Mouse (Mus musculus): Measurements from ENCODE around the gene Fndc4. TPM values are rescaled to one million over a fixed set of nuclear protein-coding genes. Genes with fewer than 3 reads are reported as not detected.

Fndc4 gene
- polyA plus RNA-seq (2014; fragmentation: Nextera tagmentation; extraction: Ambion mirVana) = 42.8 and 55.6 TPM in 2 replicates

DNA sequence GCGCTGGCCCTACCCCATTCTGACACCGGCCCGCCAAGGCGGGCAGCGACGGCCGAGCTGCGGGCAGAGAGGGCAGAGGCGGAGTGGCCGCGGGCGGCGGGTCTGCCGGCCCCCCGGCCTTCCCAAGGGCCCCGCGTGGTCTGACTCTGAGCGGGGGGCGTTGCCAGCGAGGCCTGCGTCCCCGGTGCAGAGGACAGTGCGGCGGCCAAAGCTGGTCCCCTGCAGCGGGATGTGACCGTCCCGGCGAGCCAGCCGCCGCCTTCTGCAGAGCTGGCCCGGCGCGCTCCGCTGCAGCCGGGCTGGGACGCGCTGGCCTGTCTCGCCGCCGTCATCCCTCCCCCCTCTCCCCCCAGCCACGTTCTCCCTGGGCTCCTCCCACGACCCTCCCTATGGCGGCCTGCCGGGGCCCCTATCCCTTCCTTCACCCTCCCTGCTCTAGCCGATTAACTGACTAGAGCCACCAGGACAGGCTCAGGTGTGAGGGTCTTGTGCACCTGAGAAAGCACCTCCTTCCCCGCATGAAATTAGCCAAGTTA is at the start of gene Fndc4:
Gene Fndc4, minus strand, starts transcription at position 475 of the 536 bp plus-strand sequence.
- peak; percentile 58 for ATAC-seq (ENCODE audit: low FRiP score, low TSS enrichment)
- under 1% methylated on average over 24 of the region's 46 CpGs for WGBS
- Histone ChIP-seq H3K27ac (ENCODE audit: low read depth, low read length) (no peak within 1 kb of the TSS; the same call in 1 of the 2 replicates), H3K36me3 (ENCODE audit: control insufficient read depth, insufficient read depth, low read length) (peaks cover 3% of the 10 kb centered on the region; the same call in 1 of the 2 replicates), H3K4me3 (ENCODE audit: low read length) (peak within 1 kb of the TSS; percentile 83), H3K9me3 (ENCODE audit: control insufficient read depth, low read length) (no peaks in the 10 kb centered on the region), H3K4me2 (replicated peaks; ENCODE audit: low read depth, low read length) (peak within 1 kb of the TSS; percentile 88), H3K9ac (ENCODE audit: low read depth, low read length) (peak within 1 kb of the TSS; percentile 88), H3K4me1 (ENCODE audit: control insufficient read depth, insufficient read depth, low read length) (peaks cover 9% of the 10 kb centered on the region; the same call in 1 of the 2 replicates), H3K27me3 (ENCODE audit: control insufficient read depth, insufficient read depth, low read length) (no peaks in the 10 kb centered on the region)

DNA sequence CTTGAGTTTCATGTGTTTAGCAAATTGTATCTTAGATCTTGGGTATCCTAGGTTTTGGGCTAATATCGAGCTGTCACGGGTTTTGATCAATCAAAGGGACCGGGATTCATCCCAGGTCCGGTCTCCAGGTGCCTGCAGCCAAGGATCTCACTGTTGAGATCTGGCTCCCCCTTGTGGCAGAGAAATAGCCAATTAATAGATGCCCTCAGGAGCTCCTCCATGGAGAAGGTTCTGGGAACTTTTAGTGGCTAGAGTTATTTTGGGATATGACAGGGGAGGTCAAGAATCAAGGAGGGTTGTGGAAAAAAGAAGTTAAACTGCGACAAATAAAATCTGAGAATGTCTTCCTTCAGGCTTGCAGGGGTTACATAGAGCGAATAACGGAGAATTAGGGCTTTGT is 32.4 kb upstream of the Fndc4 start:
- no peak overlapping the region for H3K4me3 ChIP-seq (ENCODE audit: low read length)
- 0 out of 2 replicates have a peak, but pooled peaks cover 3% of the 10 kb centered on the region for H3K9me3 ChIP-seq (ENCODE audit: control insufficient read depth, low read length)
- H3K27me3 ChIP-seq (ENCODE audit: control insufficient read depth, insufficient read depth, low read length) = no peaks in the 10 kb centered on the region
- H3K36me3 ChIP-seq (ENCODE audit: control insufficient read depth, insufficient read depth, low read length) = no peaks in the 10 kb centered on the region
- ATAC-seq (ENCODE audit: low FRiP score, low TSS enrichment) = no peak
- H3K4me1 ChIP-seq (ENCODE audit: control insufficient read depth, insufficient read depth, low read length) = no peaks in the 10 kb centered on the region
- H3K4me2 ChIP-seq (replicated peaks; ENCODE audit: low read depth, low read length) = no peak overlapping the region
- H3K27ac ChIP-seq (ENCODE audit: low read depth, low read length) = no peak overlapping the region
- no peak overlapping the region for H3K9ac ChIP-seq (ENCODE audit: low read depth, low read length)
- 31% methylated on average over 7 of the region's 7 CpGs for WGBS

DNA sequence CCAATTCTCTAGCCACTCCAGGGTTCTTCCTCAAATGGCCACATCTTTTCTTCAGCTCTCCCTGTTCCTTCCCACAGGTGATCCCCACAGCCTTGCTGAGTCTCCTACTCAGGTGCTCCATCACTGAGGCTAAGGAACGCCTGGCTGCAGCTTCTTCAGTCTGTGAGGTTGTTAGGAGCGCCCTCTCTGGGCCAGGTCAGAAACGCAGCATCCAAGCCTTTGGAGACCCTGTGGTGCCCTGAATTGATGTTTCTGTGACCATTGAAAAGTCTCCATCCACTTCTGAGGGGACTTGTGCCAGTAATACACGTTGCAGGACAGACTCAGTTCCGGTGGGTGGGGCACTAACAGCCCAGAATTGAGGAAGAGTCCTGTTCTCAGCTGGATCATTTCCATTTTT is 31.0 kb upstream of the Fndc4 start:
- Histone ChIP-seq H3K4me1 (ENCODE audit: control insufficient read depth, insufficient read depth, low read length) (no peaks in the 10 kb centered on the region; the same call in 1 of the 2 replicates), H3K27ac (ENCODE audit: low read depth, low read length) (no peak overlapping the region), H3K4me3 (ENCODE audit: low read length) (no peak overlapping the region), H3K36me3 (ENCODE audit: control insufficient read depth, insufficient read depth, low read length) (no peaks in the 10 kb centered on the region), H3K9me3 (ENCODE audit: control insufficient read depth, low read length) (no peaks in the 10 kb centered on the region), H3K9ac (ENCODE audit: low read depth, low read length) (no peak overlapping the region), H3K4me2 (replicated peaks; ENCODE audit: low read depth, low read length) (no peak overlapping the region), H3K27me3 (ENCODE audit: control insufficient read depth, insufficient read depth, low read length) (no peaks in the 10 kb centered on the region)
- 19% methylated on average over 5 of the region's 5 CpGs for WGBS
- ATAC-seq (ENCODE audit: low FRiP score, low TSS enrichment) = no peak

DNA sequence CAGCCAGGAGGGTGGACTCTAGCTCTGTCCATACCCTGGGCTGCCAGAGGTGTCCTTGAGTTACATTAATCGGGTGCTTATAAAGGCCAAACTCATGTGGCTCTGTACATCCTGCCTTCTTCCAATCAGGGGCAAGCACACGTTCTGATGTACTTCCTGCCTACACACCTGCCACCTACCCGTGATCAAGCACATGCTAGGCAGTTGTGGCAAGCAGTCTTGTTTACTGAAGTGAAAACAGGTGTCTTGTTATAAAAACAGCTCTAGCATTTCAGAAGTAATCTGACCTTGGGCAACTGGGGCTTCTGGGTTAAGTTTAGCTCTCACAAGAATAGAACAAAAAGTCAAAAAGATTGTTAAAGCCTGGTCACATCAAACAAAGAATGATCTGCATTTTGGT is 28.2 kb upstream of the Fndc4 start:
- 59% methylated on average over 3 of the region's 3 CpGs for WGBS

DNA sequence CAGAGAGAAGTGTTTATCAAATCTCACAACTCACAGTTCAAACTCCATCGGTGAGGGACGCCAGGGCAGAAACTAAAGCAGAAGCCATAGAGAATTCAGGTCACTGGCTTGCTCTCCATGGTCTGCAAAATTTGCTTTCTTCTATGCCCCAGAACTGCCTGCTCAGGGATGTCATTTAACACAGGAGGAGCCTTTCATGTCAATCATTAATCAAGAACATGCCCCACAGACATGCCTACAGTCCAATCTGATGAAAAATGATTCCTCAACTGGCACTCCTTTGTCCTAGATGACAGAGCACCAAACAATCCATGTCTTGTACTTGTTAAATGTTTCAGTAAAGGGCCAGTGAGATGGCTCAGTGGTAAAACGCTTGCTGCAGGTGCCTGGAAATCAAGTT is 26.9 kb upstream of the Fndc4 start:
- no peak overlapping the region for H3K4me3 ChIP-seq (ENCODE audit: low read length)
- no peak for ATAC-seq (ENCODE audit: low FRiP score, low TSS enrichment)
- WGBS = 74% methylated on average over 3 of the region's 3 CpGs
- no peaks in the 10 kb centered on the region; the same call in 1 of the 2 replicates for H3K4me1 ChIP-seq (ENCODE audit: control insufficient read depth, insufficient read depth, low read length)
- H3K27me3 ChIP-seq (ENCODE audit: control insufficient read depth, insufficient read depth, low read length) = no peaks in the 10 kb centered on the region
- no peak overlapping the region for H3K9ac ChIP-seq (ENCODE audit: low read depth, low read length)
- no peaks in the 10 kb centered on the region for H3K9me3 ChIP-seq (ENCODE audit: control insufficient read depth, low read length)
- H3K27ac ChIP-seq (ENCODE audit: low read depth, low read length) = no peak overlapping the region
- H3K36me3 ChIP-seq (ENCODE audit: control insufficient read depth, insufficient read depth, low read length) = no peaks in the 10 kb centered on the region
- H3K4me2 ChIP-seq (replicated peaks; ENCODE audit: low read depth, low read length) = no peak overlapping the region

More for the DNA sequence above, 28.2 kb upstream of the Fndc4 start:
- no peaks in the 10 kb centered on the region for H3K27me3 ChIP-seq (ENCODE audit: control insufficient read depth, insufficient read depth, low read length)
- H3K9ac ChIP-seq (ENCODE audit: low read depth, low read length) = no peak overlapping the region
- no peak overlapping the region for H3K4me3 ChIP-seq (ENCODE audit: low read length)
- no peak overlapping the region for H3K4me2 ChIP-seq (replicated peaks; ENCODE audit: low read depth, low read length)
- no peaks in the 10 kb centered on the region for H3K9me3 ChIP-seq (ENCODE audit: control insufficient read depth, low read length)
- no peak for ATAC-seq (ENCODE audit: low FRiP score, low TSS enrichment)
- H3K4me1 ChIP-seq (ENCODE audit: control insufficient read depth, insufficient read depth, low read length) = no peaks in the 10 kb centered on the region; the same call in 1 of the 2 replicates
- no peaks in the 10 kb centered on the region for H3K36me3 ChIP-seq (ENCODE audit: control insufficient read depth, insufficient read depth, low read length)
- H3K27ac ChIP-seq (ENCODE audit: low read depth, low read length) = no peak overlapping the region

DNA sequence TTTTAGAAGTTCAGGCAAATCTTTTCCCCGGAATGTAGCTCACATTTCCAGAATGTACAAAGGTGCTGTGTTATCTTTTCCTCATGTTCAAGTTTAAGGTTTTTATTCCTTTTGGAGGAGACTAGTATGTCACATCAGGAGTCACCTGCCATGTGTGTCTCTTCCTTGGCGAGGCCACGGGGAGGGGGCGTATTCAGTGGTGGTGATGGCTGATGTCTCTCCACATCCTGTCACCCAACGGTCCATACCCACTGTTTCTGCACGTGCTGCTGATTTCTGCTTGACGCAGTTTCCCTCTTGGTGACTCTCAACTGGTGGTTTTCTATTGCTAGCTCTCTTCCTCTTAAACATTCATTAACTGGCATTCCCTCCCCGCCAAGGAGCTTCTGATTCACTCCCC is 16.9 kb upstream of the Fndc4 start:
- H3K36me3 ChIP-seq (ENCODE audit: control insufficient read depth, insufficient read depth, low read length) = no peaks in the 10 kb centered on the region
- H3K27me3 ChIP-seq (ENCODE audit: control insufficient read depth, insufficient read depth, low read length) = no peaks in the 10 kb centered on the region
- no peak overlapping the region for H3K9ac ChIP-seq (ENCODE audit: low read depth, low read length)
- H3K4me1 ChIP-seq (ENCODE audit: control insufficient read depth, insufficient read depth, low read length) = no peaks in the 10 kb centered on the region
- 86% methylated on average over 8 of the region's 8 CpGs for WGBS
- H3K4me3 ChIP-seq (ENCODE audit: low read length) = no peak overlapping the region
- H3K9me3 ChIP-seq (ENCODE audit: control insufficient read depth, low read length) = no peaks in the 10 kb centered on the region
- H3K4me2 ChIP-seq (replicated peaks; ENCODE audit: low read depth, low read length) = no peak overlapping the region
- ATAC-seq (ENCODE audit: low FRiP score, low TSS enrichment) = no peak
- H3K27ac ChIP-seq (ENCODE audit: low read depth, low read length) = no peak overlapping the region

DNA sequence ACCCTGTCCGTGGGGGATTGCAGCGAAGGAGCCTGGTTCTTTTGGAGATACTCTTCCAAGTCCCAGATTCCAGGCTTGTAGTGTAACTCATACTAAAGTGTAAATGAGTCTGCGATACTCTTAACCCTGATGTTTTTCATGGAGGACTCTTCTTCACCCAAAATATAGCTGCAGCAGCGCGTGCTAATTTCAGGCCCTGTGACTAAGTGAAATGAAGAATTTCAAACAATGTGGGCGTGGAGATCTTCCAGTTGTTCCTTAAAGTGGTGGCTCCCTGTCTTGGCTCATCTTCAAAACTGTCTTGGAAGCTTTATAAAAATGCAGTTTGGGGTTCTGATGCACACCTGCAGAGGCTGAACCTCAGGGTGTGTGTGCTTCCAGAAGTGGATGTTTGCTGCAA is 7.2 kb upstream of the Fndc4 start:
- no peaks in the 10 kb centered on the region for H3K4me1 ChIP-seq (ENCODE audit: control insufficient read depth, insufficient read depth, low read length)
- H3K4me2 ChIP-seq (replicated peaks; ENCODE audit: low read depth, low read length) = no peak overlapping the region
- no peaks in the 10 kb centered on the region for H3K27me3 ChIP-seq (ENCODE audit: control insufficient read depth, insufficient read depth, low read length)
- no peaks in the 10 kb centered on the region for H3K36me3 ChIP-seq (ENCODE audit: control insufficient read depth, insufficient read depth, low read length)
- WGBS = 86% methylated on average over 6 of the region's 6 CpGs
- H3K9ac ChIP-seq (ENCODE audit: low read depth, low read length) = no peak overlapping the region
- H3K4me3 ChIP-seq (ENCODE audit: low read length) = no peak overlapping the region
- H3K27ac ChIP-seq (ENCODE audit: low read depth, low read length) = no peak overlapping the region
- no peaks in the 10 kb centered on the region for H3K9me3 ChIP-seq (ENCODE audit: control insufficient read depth, low read length)
- no peak for ATAC-seq (ENCODE audit: low FRiP score, low TSS enrichment)

DNA sequence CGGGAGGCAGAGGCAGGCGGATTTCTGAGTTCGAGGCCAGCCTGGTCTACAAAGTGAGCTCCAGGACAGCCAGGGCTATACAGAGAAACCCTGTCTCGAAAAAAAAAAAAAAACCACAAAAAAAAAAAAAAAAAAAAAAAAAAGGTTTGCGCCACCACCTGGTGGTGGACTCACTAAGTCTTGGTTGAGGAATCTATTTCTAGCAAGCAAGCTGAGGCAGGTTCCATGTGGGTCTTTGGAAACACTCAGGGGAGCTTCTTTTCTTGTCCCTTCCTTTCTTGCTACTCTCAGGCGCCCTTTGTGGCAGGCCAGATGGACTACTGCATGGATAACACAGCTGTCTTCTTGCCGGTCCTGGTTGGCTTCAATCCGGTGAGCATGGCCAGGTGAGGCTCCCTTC is 6.0 kb upstream of the Fndc4 start:
- H3K4me3 ChIP-seq (ENCODE audit: low read length) = no peak overlapping the region
- H3K9me3 ChIP-seq (ENCODE audit: control insufficient read depth, low read length) = no peaks in the 10 kb centered on the region
- no peak overlapping the region for H3K9ac ChIP-seq (ENCODE audit: low read depth, low read length)
- no peaks in the 10 kb centered on the region for H3K36me3 ChIP-seq (ENCODE audit: control insufficient read depth, insufficient read depth, low read length)
- H3K4me1 ChIP-seq (ENCODE audit: control insufficient read depth, insufficient read depth, low read length) = no peaks in the 10 kb centered on the region
- ATAC-seq (ENCODE audit: low FRiP score, low TSS enrichment) = no peak
- no peak overlapping the region for H3K27ac ChIP-seq (ENCODE audit: low read depth, low read length)
- 80% methylated on average over 8 of the region's 8 CpGs for WGBS
- no peak overlapping the region for H3K4me2 ChIP-seq (replicated peaks; ENCODE audit: low read depth, low read length)
- H3K27me3 ChIP-seq (ENCODE audit: control insufficient read depth, insufficient read depth, low read length) = no peaks in the 10 kb centered on the region

DNA sequence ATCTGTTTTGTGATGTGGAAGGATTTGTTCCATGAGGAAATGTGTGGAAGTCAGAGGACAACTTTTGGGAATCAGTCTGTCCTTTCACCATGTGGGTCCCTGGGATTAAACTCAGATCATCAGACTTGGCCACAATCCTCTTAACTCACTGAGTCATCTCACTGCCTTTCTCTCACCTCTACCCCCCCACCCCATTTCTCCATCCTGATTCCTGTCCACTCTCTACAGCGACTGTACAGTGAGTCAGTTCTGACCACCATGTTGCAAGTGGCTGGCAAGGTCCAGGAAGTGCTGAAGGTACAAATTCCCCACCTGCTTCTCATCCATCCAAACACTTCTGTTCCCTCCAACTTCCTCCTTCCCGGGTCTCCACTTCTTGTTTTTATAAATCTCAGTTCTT is 2.6 kb upstream of the Fndc4 start:
- Histone ChIP-seq H3K4me3 (ENCODE audit: low read length) (no peak overlapping the region), H3K9ac (ENCODE audit: low read depth, low read length) (no peak overlapping the region), H3K4me2 (replicated peaks; ENCODE audit: low read depth, low read length) (no peak overlapping the region), H3K4me1 (ENCODE audit: control insufficient read depth, insufficient read depth, low read length) (peaks cover 9% of the 10 kb centered on the region; the same call in 1 of the 2 replicates), H3K9me3 (ENCODE audit: control insufficient read depth, low read length) (no peaks in the 10 kb centered on the region), H3K27ac (ENCODE audit: low read depth, low read length) (no peak overlapping the region), H3K36me3 (ENCODE audit: control insufficient read depth, insufficient read depth, low read length) (peaks cover 3% of the 10 kb centered on the region; the same call in 1 of the 2 replicates), H3K27me3 (ENCODE audit: control insufficient read depth, insufficient read depth, low read length) (no peaks in the 10 kb centered on the region)
- ATAC-seq (ENCODE audit: low FRiP score, low TSS enrichment) = no peak
- WGBS = 64% methylated on average over 2 of the region's 2 CpGs

All from kidney, embryonic 14.5 days (tissue).